Mouse (Mus musculus) thymus, postnatal 10 days (tissue): ENCODE measurements at regions not wholly inside any gene's neighbourhood (a gene's known extent, or its start where the extent isn't known, plus 50 kb on each side); places are given as distances from the start of the nearest gene placed in this dataset.

Experiments used
- DNase-seq, 2 experiments: peaks; one replicate each; pipeline ENCODE4 v3.0.0; 2021; ENCODE audit warnings: low spot score in 2 of 2

- DNase-seq = no peak
Measured at GRCm38 (mm10) chr17:83135441-83136120, 79.5 kb upstream of the Pkdcc start.

DNA sequence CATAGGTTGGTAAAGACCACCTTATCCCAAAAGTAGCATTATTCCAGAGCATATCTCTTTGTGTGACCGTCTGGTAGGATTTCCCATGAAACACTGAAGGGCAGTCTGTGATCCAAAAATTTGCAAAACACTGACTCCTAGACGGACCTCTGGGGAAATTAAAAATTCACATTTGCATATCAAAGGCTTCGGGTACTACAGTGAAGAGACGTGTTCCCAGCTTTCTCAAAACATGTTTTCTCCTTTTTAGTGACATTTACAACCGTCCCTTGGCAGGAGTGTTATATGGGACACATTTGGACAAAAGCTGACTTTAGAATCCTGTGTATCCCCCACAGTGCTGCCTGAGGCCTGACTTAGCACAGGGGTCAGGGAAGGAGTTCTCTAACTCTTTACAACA is 78.8 kb upstream of the Pkdcc start:
- no peak for DNase-seq

- DNase-seq = no peak
Measured at GRCm38 (mm10) chr17:83137720-83138119, 77.4 kb upstream of the Pkdcc start.

GRCm38 (mm10) chr17:83138493-83139417 is 76.3 kb upstream of the Pkdcc start:
- no peak for DNase-seq

DNA sequence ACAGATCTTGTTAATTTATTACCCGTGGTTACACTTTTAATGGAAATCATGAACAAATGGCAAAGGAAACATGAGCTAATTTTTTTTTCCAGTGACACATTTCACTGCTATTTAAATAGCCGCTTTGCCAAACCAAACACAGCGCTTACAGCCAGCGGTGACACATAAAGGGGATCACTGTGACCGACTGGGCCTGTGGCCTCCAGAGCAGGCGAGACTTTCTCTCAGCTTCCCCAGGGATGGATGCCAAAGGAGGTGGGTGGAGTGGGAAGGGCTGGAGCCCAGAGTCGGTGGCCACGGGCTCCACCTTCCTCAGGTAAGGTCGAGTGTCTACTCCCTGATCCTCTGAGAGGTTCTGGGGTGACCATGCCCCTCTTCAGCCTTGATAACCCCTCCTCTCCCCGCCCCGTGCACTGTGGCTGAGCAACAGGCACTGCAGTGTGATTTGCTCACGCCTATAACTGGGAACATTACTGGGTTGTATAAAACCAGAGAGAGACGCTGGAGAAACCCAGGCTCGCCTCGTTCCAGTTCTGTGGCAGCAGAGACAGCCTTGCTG is 66.6 kb upstream of the Pkdcc start:
- no peak for DNase-seq

- no peak for DNase-seq
Measured at GRCm38 (mm10) chr17:83149336-83149735, 65.8 kb upstream of the Pkdcc start.

GRCm38 (mm10) chr17:83155106-83155505 is 60.0 kb upstream of the Pkdcc start:
- no peak for DNase-seq

- no peak for DNase-seq
Measured at GRCm38 (mm10) chr17:83156682-83157081, 58.4 kb upstream of the Pkdcc start.

- DNase-seq = no peak
Measured at GRCm38 (mm10) chr17:83158053-83158452, 57.0 kb upstream of the Pkdcc start.

DNA sequence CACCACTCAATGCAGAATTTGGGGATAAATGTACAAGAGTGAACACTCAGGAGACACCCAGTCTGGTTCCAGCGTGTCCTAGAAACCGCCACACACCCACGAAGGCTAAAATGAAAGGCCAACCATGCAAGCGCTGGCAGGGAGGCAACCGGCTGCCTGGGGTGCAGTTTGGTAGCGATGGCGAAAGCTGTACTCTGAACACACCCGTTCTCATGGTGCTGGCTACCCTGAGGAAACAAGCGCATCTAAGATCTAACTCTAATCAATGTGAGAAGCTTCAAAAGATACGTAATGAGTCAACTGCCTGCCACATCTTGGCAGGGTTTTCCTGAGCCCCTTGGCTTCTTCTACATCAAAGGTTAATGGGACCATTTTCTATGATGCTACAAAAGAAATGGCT is 56.4 kb upstream of the Pkdcc start:
- DNase-seq = no peak

- no peak for DNase-seq
Measured at GRCm38 (mm10) chr17:83159634-83160033, 55.5 kb upstream of the Pkdcc start.

DNA sequence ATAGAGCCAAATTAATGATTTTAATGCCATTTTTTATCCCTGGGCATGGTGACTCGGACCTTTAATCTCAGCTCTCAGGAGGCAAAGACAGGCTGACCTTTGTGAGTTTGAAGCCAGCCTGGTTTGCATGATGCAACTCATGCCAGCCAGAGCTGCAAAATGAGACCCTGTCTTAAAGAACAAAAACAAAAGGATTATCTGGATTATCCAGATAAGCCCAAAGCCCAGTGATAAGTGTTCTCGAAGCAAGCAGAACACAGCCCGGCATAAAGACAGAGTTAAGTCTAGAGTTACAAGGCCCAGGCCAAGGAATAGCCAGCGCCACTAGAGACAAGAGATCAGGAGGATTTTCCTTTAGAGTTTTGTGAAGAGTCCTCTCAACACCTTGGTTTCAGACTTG is 54.8 kb upstream of the Pkdcc start:
- DNase-seq = no peak

GRCm38 (mm10) chr17:83161731-83162130 is 53.4 kb upstream of the Pkdcc start:
- no peak for DNase-seq

DNA sequence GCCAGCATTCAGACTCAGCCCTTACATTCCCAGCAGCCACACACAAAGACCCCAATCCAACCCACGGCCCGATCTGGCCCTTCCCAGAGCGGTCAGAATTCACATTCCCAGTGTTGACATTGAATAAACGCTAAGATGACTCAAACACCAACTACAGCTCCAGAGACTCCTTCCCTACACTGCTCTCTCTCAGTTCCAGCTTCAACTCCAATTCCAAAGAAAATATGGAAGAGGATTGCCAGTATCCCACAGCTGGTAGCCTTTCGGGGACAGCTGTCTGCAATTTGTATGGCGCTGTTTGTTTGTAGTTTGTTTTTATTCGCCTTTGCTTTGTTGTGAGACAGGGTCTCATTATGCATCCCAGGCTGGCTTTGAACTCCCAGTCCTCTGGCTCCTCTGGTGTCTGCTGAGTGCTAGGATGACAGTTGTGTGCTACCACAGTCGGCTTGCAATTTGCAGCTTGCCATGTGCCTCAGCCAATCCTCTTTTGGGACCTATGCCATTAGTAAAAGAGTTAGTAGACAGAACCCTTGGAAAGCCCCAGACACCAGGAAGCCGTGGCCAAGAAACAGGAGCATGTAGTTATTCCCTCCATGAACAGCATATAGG is 51.0 kb upstream of the Pkdcc start:
- no peak for DNase-seq

DNA sequence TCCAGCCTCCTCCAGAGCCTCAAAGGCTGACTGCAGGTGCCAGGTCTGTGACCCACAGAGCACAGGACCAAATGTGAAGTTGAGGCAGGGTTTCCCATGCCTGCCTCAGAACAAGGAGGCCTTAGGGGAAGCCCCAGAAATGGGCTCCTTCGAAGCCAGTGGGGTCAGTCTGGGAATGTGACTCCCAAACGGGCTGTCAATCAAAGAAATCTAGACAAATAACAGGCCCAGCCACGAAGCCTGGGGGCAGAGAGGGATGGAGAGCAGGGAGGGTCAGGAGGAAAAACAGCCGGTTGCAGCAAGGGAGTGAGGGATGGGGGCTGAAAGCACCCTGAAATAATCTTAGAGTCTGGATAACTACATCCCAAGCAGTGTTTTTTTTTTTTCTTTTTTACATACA is 50.4 kb upstream of the Pkdcc start:
- DNase-seq = no peak

DNA sequence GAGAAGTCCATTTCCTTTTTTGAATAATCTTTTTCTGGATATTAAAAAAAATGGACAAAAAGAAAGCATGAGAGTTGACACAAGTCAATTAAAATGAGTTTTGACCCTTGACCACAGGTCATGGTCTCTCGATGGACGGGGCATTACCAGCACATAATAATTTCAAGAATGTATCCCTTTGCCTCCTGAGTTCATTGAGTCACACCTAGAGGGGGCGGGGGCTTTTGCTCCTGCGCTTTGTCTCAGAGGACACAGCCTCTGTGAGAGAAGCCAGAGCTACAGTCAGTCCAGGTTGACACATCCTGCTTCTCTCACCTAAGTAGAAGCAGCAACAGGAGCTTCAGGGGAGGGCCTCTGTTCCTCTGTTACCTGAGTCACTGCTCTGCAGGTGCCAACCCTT is 50.0 kb upstream of the Pkdcc start:
- DNase-seq = no peak
